Mouse (Mus musculus) inflammation-experienced regulatory T-cells, adult 16 weeks (primary cell): ENCODE results near the gene Mfap3l. TPM values are rescaled to one million over a fixed set of nuclear protein-coding genes. Genes with fewer than 3 reads are reported as not detected.

ENCODE experiments used
- polyA plus RNA-seq: library from polyadenylated mRNA; unstranded; fragments of 100-300 nt; shearing (Covaris generic); gene quantifications from one replicate; pipeline ENCODE4 v1.2.1, GENCODE M21; 2017

Gene Mfap3l
- 0.06 TPM for polyA plus RNA-seq

DNA sequence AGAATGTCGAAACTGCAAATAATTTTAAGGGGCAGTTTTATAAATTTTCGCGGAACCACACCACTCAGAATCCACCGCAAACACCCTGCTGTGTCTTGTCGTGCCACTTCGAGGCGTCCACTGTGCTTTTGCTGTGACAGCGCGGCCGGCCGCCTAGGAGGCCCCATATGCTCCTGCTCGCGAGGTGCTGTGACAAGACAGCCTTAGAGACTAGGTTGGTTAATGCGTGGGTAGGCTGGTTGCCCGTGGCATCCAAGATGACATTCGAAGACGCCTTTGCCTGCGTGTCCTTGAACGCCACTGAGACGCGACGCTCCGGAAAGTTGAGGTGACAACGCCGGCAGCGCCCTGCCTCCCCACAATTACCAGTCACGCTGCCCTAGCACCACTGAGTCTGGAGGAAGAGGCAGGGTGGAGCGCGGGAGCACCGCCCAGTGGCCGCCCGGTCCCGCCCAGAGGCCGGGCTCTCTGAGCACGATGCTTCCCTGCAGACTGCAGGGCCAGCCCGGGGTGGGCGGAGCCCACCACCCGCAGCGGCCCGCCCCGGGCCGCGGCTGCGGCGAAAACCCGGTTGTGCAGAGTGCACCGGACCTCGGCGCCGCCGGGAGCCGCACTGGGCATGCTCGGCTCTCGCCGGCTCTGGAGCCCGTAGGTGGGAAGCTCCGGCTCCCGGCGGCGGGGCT is at the start of gene Mfap3l:
TSS of gene Mfap3l (plus strand) at position 578 of the 683 bp plus-strand sequence.

Other genes starting within 250 kb of the Mfap3l start
- gene Gm10283, start 129.6 kb upstream of the Mfap3l start, polyA plus RNA-seq = not detected
- gene Aadat, start 126.9 kb upstream of the Mfap3l start, polyA plus RNA-seq = not detected